Mouse (Mus musculus) kidney, adult 2 months (tissue): ENCODE measurements at regions not wholly inside any gene's neighbourhood (a gene's known extent, or its start where the extent isn't known, plus 50 kb on each side); places are given as distances from the start of the nearest gene placed in this dataset.

Experiments used
- CTCF ChIP-seq: fragments of 200-500 bp; conservative IDR thresholded peaks from 2 replicates; pipeline ENCODE4 v1.5.1; 2011; ENCODE audit warnings: low read depth, mild to moderate bottlenecking, control low read depth, low read length, moderate library complexity, mixed read lengths; ENCODE audit not compliant: insufficient read depth, insufficient read length
- POLR2A ChIP-seq: fragments of 200-500 bp; IDR thresholded peaks from one replicate; pipeline ENCODE4 v1.6.1; 2011; ENCODE audit warnings: low read depth, low read length, control low read depth

GRCm38 (mm10) chr9:46920081-46920480, 78.5 kb upstream of the Gm4791 start:
- TF ChIP-seq CTCF (no peak), POLR2A (no peak)
